Mouse (Mus musculus) kidney, adult 2 months (tissue): ENCODE results near the gene Rasip1.

Experiments
- CTCF ChIP-seq: fragments of 200-500 bp; conservative IDR thresholded peaks from 2 replicates; pipeline ENCODE4 v1.5.1; 2011; ENCODE audit warnings: low read depth, mild to moderate bottlenecking, control low read depth, low read length, moderate library complexity, mixed read lengths; ENCODE audit not compliant: insufficient read depth, insufficient read length
- POLR2A ChIP-seq: fragments of 200-500 bp; IDR thresholded peaks from one replicate; pipeline ENCODE4 v1.6.1; 2011; ENCODE audit warnings: low read depth, low read length, control low read depth

DNA sequence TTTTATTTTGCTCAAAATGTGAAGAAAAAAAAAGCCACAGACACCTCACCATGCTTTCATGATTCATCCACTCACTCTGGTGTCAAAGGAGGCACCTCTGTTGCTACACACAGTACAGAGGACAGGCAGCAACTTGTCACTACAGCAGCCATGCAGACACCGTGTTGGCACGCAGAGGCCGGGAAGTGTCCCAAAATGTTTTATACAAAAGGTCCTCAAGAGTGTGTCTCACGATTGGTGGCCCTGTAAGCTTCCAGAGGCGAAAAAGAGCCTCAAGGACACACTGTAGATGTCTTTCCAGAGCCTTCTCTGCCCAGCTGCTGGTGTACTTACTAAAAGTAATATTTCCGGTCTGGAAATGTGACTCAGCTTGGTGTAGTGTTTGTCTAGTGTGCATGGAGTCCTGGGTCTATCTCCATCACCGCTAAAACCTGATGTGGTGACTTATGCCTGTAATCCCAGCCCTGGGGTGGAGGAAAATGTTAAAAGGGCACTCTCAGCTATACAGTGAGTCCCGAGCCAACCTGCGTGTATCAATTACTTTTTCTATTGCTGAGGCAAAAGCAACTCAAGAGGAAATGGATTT, 21.5 kb upstream of the Rasip1 start:
- TF ChIP-seq CTCF (no peak), POLR2A (no peak)
